Mouse (Mus musculus) heart, embryonic 12.5 days (tissue): Measurements from ENCODE around the gene Inhbb. TPM values are rescaled to one million over a fixed set of nuclear protein-coding genes. Genes with fewer than 3 reads are reported as not detected.

Source experiments
- ATAC-seq: fragments of 200-750 bp; cut with Nextera tagmentation; 2 replicates; pipeline ENCODE4 v1.8.0; 2017; ENCODE audit warnings: moderate TSS enrichment, moderate library complexity; ENCODE audit not compliant: insufficient number of reproducible peaks, low FRiP score
- H3K27ac ChIP-seq: fragments of 300-500 bp; sonication (generic); 2 replicates; pipeline ENCODE4 v1.5.1; 2016; ENCODE audit warnings: mild to moderate bottlenecking, moderate library complexity; ENCODE audit not compliant: poor library complexity, severe bottlenecking
- H3K27me3 ChIP-seq: fragments of 300-500 bp; sonication (generic); replicated peaks from 2 replicates; pipeline ENCODE4 v1.6.1; 2016; ENCODE audit warnings: mild to moderate bottlenecking, moderate library complexity
- H3K36me3 ChIP-seq: fragments of 300-500 bp; sonication (generic); 2 replicates; pipeline ENCODE4 v1.6.1; 2016; ENCODE audit warnings: mild to moderate bottlenecking, moderate library complexity
- H3K4me1 ChIP-seq: fragments of 300-500 bp; sonication (generic); replicated peaks from 2 replicates; pipeline ENCODE4 v1.6.1; 2016; ENCODE audit warnings: mild to moderate bottlenecking
- H3K4me2 ChIP-seq: fragments of 300-500 bp; sonication (generic); 2 replicates; pipeline ENCODE4 v1.6.1; 2016; ENCODE audit warnings: mild to moderate bottlenecking, moderate library complexity
- H3K4me3 ChIP-seq: fragments of 300-500 bp; sonication (generic); 2 replicates; pipeline ENCODE4 v1.5.1; 2016; ENCODE audit warnings: mild to moderate bottlenecking
- H3K9ac ChIP-seq: fragments of 300-500 bp; sonication (generic); 2 replicates; pipeline ENCODE4 v1.6.1; 2016; ENCODE audit warnings: mild to moderate bottlenecking, moderate library complexity
- H3K9me3 ChIP-seq: fragments of 300-500 bp; sonication (generic); replicated peaks from 2 replicates; pipeline ENCODE4 v1.6.1; 2016; ENCODE audit warnings: mild to moderate bottlenecking, moderate library complexity
- WGBS: fragments of 180-500 bp; shearing (Covaris S2); methylation state at CpG from one replicate; pipeline ENCODE4 v1.1.7; 2016; 5-methylcytosine and 5-hydroxymethylcytosine counted together
- polyA plus RNA-seq: library from polyadenylated mRNA; unstranded; fragments of >200 nt; fragmentation: Nextera tagmentation; extraction: Ambion mirVana; gene quantifications from 2 replicates; pipeline ENCODE4 v1.2.1, GENCODE M21; 2016

Gene Inhbb
- polyA plus RNA-seq, 1 experiment from 2014 or later, result 0.26 TPM

DNA sequence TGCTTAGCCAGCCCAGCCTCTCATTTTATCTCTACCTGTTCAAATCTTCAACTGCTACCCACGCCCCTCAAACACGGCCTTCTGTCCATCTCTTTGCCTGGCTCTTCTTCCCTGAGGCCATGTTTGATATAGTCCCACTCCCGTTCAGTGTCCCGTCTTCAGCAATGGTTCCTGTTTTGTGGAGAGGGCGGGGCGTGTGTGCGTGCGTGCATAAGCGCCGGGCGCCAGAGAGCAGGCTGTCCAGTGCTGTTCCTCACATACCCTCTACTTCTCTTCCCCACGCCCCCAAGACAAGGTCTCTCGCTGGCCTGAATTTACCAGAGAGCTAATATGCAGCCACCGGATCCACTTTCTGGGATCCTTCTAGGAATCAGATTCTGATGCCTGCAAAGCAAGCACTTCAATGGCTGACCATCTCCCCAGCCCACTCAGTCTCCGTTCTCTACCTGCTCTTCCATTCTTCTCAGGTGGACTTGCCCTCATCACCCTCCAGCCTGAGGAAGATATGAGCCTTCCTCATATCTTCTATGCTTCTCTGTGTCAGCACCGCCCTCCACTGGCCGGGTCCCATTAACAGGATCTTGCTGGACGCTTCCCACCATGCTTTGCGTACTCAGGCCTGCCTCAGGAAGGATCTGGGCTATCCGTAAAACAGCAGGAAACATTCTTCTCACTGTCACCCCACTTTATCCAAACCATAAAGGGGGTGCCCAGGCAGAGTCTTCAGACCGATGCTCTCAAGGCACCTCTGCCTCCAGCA, 21.7 kb upstream of the Inhbb start:
- Histone ChIP-seq H3K4me3 (no peak overlapping the region), H3K9me3 (no peaks in the 10 kb centered on the region; the same call in 1 of the 2 replicates), H3K4me1 (peaks cover 11% of the 10 kb centered on the region), H3K9ac (no peak overlapping the region), H3K4me2 (no peak overlapping the region), H3K27me3 (peaks cover 5% of the 10 kb centered on the region; the same call in 1 of the 2 replicates), H3K27ac (no peak overlapping the region), H3K36me3 (no peaks in the 10 kb centered on the region)
- WGBS, result 81% methylated on average over 21 of the region's 21 CpGs
- no peak for ATAC-seq

DNA sequence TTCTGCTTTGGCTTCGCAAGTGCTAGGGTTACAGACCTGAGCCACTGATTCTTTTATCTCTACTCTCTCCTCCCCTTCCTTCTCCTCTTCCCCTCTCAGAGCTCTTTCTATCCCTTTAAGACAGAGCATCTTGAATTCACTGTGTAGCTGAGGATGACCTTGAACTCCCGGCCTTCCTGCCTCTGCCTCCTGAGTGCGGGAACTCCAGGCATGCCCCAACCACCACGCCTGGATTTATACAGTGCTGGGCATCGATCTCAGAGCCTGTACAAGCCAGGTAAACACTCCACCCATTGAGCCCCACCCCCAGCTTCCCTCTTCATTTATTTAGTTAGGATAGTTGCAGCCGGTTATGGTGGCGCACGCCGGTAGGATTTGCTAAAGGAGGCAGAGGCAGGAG, 20.9 kb upstream of the Inhbb start:
- H3K9ac ChIP-seq, result no peak overlapping the region
- peaks cover 2% of the 10 kb centered on the region; the same call in 1 of the 2 replicates for H3K27me3 ChIP-seq
- H3K9me3 ChIP-seq, result no peaks in the 10 kb centered on the region; the same call in 1 of the 2 replicates
- 83% methylated on average over 9 of the region's 9 CpGs for WGBS
- no peaks in the 10 kb centered on the region for H3K36me3 ChIP-seq
- H3K27ac ChIP-seq, result no peak overlapping the region
- H3K4me1 ChIP-seq, result peaks cover 11% of the 10 kb centered on the region
- no peak overlapping the region for H3K4me3 ChIP-seq
- no peak overlapping the region for H3K4me2 ChIP-seq
- ATAC-seq, result no peak

DNA sequence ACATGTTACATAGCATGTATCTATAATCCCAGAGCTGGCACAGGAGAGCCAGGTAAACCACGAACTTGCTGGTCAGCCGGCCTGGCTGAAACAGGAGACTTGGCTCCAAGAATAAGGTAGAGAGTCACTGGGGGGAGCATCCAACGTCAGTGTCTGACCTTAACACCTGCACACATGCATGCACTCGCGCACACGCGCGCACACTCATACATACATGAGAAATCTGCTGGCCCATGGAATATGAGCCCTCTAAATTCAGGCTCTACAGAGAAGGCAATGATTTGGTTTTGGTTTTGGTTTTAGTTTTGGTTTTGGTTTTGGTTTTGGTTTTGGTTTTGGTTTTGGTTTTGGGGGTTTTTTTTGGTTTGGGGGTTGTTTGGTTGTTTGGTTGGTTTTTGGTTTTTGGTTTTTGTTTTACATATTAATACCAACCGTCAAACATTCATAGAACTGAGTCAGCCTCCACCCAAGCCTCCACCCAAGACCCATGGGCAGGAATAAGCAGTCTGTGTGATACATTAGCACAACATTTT, 16.1 kb upstream of the Inhbb start:
- Histone ChIP-seq H3K9ac (no peak overlapping the region), H3K27ac (no peak overlapping the region), H3K4me3 (no peak overlapping the region), H3K27me3 (no peaks in the 10 kb centered on the region), H3K9me3 (no peaks in the 10 kb centered on the region; the same call in 1 of the 2 replicates), H3K4me2 (no peak overlapping the region), H3K4me1 (no peaks in the 10 kb centered on the region), H3K36me3 (no peaks in the 10 kb centered on the region)
- ATAC-seq, result no peak
- WGBS, result 85% methylated on average over 9 of the region's 9 CpGs

DNA sequence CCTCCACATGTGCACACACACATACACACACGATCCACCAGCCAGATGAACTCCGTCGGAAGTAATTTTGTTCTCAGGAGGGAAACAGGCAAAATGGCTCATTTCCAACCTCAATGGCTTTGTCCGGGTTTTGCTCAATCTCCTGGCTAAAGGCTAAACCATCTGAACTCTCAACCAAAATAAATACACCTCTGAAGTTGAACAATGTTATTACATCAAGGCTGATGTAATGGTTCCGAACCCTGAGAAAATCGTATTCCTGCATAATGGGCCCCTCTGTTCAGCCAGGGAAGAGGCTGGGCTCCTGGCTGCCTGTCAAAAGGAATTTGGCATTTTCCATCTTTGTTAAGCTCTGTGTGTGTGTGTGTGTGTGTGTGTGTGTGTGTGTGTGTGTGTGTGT, 15.4 kb upstream of the Inhbb start:
- Histone ChIP-seq H3K4me2 (no peak overlapping the region), H3K4me1 (no peaks in the 10 kb centered on the region), H3K27me3 (no peaks in the 10 kb centered on the region), H3K4me3 (no peak overlapping the region), H3K36me3 (no peaks in the 10 kb centered on the region), H3K9ac (no peak overlapping the region), H3K27ac (no peak overlapping the region), H3K9me3 (no peaks in the 10 kb centered on the region; the same call in 1 of the 2 replicates)
- ATAC-seq, result no peak
- WGBS, result 75% methylated on average over 6 of the region's 6 CpGs

DNA sequence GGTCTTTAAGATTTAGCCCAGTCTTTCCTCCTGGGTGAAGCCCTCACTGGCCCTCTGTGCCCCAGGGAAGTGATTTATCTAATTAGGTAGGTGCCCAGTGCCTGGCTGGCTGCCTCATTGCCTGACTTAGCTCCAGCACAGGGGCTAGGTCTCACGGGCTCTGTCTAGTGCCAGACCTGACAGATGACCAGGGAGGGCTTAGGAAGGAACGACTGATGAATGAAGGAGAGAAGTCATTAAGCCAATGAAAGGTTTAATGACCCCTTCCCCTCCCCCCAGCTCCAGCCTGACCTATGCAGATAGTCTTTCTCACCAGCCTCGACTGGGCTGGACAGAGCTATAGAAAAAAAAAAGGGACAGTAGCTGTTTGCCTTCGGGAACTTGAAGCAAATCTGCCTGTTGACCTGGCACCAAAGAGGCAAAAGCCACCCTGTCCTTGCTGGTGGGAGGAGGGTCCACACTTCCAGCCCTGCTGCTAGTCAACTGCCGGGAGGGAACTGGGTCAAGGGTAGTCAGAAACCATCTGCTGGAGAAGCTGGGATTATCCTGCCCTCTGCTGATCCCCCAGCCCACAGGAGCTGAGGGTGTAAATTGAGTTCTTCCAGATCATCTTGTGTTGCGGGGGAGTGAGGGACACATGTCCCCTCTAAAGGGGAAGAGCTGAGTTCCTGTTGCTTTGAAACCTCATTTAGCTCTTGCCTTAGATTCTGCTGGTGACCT, 2.3 kb upstream of the Inhbb start:
- no peak for ATAC-seq
- H3K4me3 ChIP-seq, result no peak overlapping the region
- peaks cover 65% of the 10 kb centered on the region for H3K27me3 ChIP-seq
- WGBS, result 15% methylated on average over 6 of the region's 6 CpGs
- H3K36me3 ChIP-seq, result no peaks in the 10 kb centered on the region
- H3K27ac ChIP-seq, result no peak overlapping the region
- no peak overlapping the region for H3K4me2 ChIP-seq
- H3K4me1 ChIP-seq, result peaks cover 22% of the 10 kb centered on the region
- H3K9me3 ChIP-seq, result no peaks in the 10 kb centered on the region
- H3K9ac ChIP-seq, result no peak overlapping the region

DNA sequence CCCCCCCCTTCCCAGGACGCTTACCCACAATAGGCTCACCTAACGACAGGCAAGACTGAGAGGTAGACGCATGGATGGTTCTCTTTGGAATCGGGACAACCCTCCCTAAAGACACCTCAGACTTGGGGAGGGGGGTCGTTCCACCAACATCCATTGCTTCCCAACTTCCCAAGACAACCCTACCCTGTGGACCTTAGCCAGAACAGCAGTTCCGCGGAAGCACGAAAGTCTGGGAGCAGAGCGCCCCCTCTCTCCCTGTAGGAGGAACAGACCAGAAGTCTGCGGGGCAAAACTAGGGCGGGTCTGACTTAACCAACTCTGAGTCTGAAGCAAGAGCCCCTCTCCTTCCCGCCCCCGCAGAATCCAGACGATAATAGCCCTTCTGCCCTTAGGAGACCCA, 1.5 kb upstream of the Inhbb start:
- peaks cover 73% of the 10 kb centered on the region for H3K27me3 ChIP-seq
- H3K4me1 ChIP-seq, result peaks cover 26% of the 10 kb centered on the region
- H3K4me2 ChIP-seq, result no peak overlapping the region
- ATAC-seq, result no peak
- 6% methylated on average over 14 of the region's 14 CpGs for WGBS
- no peak overlapping the region for H3K4me3 ChIP-seq
- no peak overlapping the region for H3K27ac ChIP-seq
- no peaks in the 10 kb centered on the region for H3K36me3 ChIP-seq
- H3K9me3 ChIP-seq, result no peaks in the 10 kb centered on the region
- H3K9ac ChIP-seq, result no peak overlapping the region

DNA sequence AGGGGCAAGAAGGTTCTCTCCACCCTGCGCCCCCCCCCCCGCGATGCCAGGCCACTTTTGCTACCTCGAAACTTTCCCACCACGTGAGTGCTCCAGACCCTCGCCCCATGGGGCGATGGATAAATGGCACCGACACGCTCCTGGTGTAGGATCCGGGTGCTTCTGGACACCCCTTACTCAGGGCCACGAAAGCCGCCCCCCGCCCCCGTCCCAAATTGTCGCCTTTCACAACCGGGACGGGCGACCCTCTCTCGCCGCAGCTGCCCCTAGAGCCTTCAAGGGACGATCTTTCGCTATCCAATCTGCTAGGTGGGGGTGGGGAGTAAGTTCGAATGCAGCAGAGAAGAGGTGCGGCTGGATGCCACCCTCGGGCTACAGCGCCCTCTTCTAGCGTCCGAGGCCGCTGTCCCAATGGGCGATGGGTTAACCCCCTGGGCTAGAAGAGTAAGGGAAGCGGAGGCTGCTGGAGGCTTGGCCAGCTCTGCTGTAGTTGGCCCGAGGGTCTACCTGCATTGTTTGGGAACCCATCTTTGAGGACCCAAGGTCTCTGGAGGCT, 490 bp upstream of the Inhbb start:
- no peaks in the 10 kb centered on the region for H3K9me3 ChIP-seq
- ATAC-seq, result peak; percentile 6; the same call in 1 of the 2 replicates
- H3K27me3 ChIP-seq, result peaks cover 83% of the 10 kb centered on the region
- peak overlapping the region; percentile 99 for H3K4me2 ChIP-seq
- no peak overlapping the region for H3K27ac ChIP-seq
- H3K36me3 ChIP-seq, result no peaks in the 10 kb centered on the region
- 2% methylated on average over 30 of the region's 32 CpGs for WGBS
- peaks cover 26% of the 10 kb centered on the region for H3K4me1 ChIP-seq
- H3K9ac ChIP-seq, result peak overlapping the region; percentile 70; the same call in 1 of the 2 replicates
- H3K4me3 ChIP-seq, result peak overlapping the region; percentile 72

DNA sequence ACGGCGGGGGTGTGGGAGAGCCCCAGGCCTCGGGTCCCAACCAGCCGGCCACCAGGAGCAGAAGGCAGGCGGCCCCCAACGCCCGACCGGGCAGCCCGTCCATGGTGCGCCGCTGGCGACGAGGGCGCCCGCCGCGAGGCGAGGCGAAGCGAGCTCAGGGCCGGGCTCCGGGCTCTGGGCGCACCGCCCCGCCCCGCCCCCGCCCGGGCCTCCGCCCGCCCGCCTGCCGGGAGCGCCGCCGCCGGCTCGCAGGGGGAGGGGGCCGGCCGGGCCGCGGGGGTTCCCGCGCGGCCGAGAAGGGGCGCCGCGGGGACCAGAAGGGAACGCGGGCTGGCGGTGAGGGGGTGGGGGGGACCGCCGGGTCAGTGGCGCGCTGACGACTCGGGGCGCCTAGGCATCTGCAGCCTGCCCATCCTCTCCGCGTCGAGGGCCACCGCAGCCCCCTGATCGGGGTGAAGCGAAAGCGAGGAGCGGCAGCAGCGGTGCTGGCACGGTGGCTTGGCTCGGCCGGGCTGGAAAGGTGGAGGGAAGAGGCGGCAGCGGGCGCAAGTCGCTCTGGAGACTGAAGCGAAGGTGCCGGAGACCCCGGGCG, 968 bp downstream of the Inhbb start:
- peak; percentile 37; the same call in 1 of the 2 replicates for ATAC-seq
- Histone ChIP-seq H3K4me2 (peak overlapping the region; percentile 99), H3K27ac (no peak overlapping the region), H3K9me3 (no peaks in the 10 kb centered on the region), H3K36me3 (no peaks in the 10 kb centered on the region), H3K4me1 (peaks cover 26% of the 10 kb centered on the region), H3K9ac (peak overlapping the region; percentile 70), H3K4me3 (peak overlapping the region; percentile 72), H3K27me3 (peaks cover 97% of the 10 kb centered on the region)
- 3% methylated on average over 73 of the region's 78 CpGs for WGBS

DNA sequence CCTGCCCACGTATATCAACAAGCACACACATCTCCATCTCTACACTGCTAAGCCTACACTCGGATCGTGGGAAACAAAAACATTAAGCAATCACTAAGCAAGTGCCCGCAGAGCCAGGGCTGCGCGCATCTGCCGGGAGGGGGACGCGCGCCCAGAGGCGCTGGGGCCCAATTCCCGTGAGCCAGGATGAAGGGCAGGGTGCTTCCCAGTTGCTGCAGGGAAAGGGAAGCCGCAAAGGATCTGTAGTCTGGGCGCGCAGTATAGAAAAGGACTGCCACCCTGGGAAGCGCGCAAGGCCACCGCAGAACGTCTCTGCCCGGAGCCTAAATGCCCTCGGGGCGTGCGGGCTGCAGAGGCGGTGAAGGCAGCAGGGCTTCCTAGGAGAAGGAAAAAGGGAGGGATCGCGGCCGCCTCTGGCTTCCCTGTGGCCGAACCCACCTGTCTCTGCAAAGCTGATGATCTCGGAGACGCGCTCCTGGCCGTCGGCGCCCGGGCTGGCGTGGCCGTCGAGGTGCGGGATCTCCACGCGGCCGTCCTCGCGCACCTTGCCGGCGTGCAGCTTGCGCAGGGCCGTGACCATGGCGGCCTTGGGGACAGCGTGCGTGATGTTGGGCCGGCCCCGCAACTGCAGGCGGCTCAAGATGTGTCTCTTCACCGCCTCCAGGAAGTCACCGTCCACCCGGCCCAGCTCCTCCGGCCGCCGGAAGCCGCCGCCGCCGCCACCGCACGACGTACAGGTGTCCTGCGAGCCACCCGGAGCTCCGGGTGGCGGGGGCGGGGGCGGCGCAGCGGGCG, 1.7 kb downstream of the Inhbb start:
- Histone ChIP-seq H3K9me3 (no peaks in the 10 kb centered on the region), H3K4me1 (peaks cover 26% of the 10 kb centered on the region), H3K9ac (peak overlapping the region; percentile 70), H3K4me2 (peak overlapping the region; percentile 99), H3K36me3 (no peaks in the 10 kb centered on the region), H3K27me3 (peaks cover 94% of the 10 kb centered on the region), H3K4me3 (peak overlapping the region; percentile 72), H3K27ac (no peak overlapping the region)
- 2% methylated on average over 71 of the region's 76 CpGs for WGBS
- no peak; the same call in 1 of the 2 replicates for ATAC-seq
